Mouse (Mus musculus): Measurements from ENCODE around the gene Smpdl3b. TPM values are rescaled to one million over a fixed set of nuclear protein-coding genes. Genes with fewer than 3 reads are reported as not detected.
"Not testable (repeated sequence)": the region's sequence is repeated elsewhere in the genome, so short reads cannot be mapped to it uniquely, and the experiment has no call there.

Smpdl3b gene
- total RNA-seq (2015) (3.0 and 4.5 TPM in 2 replicates), total RNA-seq (2017) (3.9 and 4.3 TPM in 2 replicates)

GRCm38 (mm10) chr4:132756974-132757373 is at the start of gene Smpdl3b:
Gene Smpdl3b, minus strand, starts transcription at chr4:132757252.
- ATAC-seq (ENCODE audit: poor library complexity, severe bottlenecking) = peak; percentile 80

GRCm38 (mm10) chr4:132806620-132807191 is 49.7 kb upstream of the Smpdl3b start:
- ATAC-seq (ENCODE audit: poor library complexity, severe bottlenecking) = no peak

GRCm38 (mm10) chr4:132805599-132806197 is 48.6 kb upstream of the Smpdl3b start:
- ATAC-seq (ENCODE audit: poor library complexity, severe bottlenecking) = no peak

- no peak for ATAC-seq (ENCODE audit: poor library complexity, severe bottlenecking)
Measured at GRCm38 (mm10) chr4:132805146-132805545, 48.1 kb upstream of the Smpdl3b start.

GRCm38 (mm10) chr4:132804331-132804730 is 47.3 kb upstream of the Smpdl3b start:
- peak; percentile 75 for ATAC-seq (ENCODE audit: poor library complexity, severe bottlenecking)

- ATAC-seq (ENCODE audit: poor library complexity, severe bottlenecking) = no peak
Measured at GRCm38 (mm10) chr4:132803876-132804275, 46.8 kb upstream of the Smpdl3b start.

GRCm38 (mm10) chr4:132803212-132803611 is 46.2 kb upstream of the Smpdl3b start:
- no peak for ATAC-seq (ENCODE audit: poor library complexity, severe bottlenecking)

- ATAC-seq (ENCODE audit: poor library complexity, severe bottlenecking) = peak; percentile 56
Measured at GRCm38 (mm10) chr4:132802171-132802637, 45.2 kb upstream of the Smpdl3b start.

- ATAC-seq (ENCODE audit: poor library complexity, severe bottlenecking) = no peak
Measured at GRCm38 (mm10) chr4:132801176-132802077, 44.4 kb upstream of the Smpdl3b start.

GRCm38 (mm10) chr4:132799845-132800244 is 42.8 kb upstream of the Smpdl3b start:
- ATAC-seq (ENCODE audit: poor library complexity, severe bottlenecking) = no peak

GRCm38 (mm10) chr4:132798666-132799065 is 41.6 kb upstream of the Smpdl3b start:
- ATAC-seq (ENCODE audit: poor library complexity, severe bottlenecking) = not testable (repeated sequence)

GRCm38 (mm10) chr4:132798028-132798427 is 41.0 kb upstream of the Smpdl3b start:
- ATAC-seq (ENCODE audit: poor library complexity, severe bottlenecking) = no peak

GRCm38 (mm10) chr4:132797461-132797860 is 40.4 kb upstream of the Smpdl3b start:
- no peak for ATAC-seq (ENCODE audit: poor library complexity, severe bottlenecking)

GRCm38 (mm10) chr4:132796196-132796886 is 39.3 kb upstream of the Smpdl3b start, which contains the start of gene Themis2:
Gene Themis2, minus strand, starts transcription at chr4:132796387.
- ATAC-seq (ENCODE audit: poor library complexity, severe bottlenecking) = peak; percentile 58

GRCm38 (mm10) chr4:132795171-132795570 is 38.1 kb upstream of the Smpdl3b start:
- ATAC-seq (ENCODE audit: poor library complexity, severe bottlenecking) = peak; percentile 30

GRCm38 (mm10) chr4:132794760-132795159 is 37.7 kb upstream of the Smpdl3b start:
- ATAC-seq (ENCODE audit: poor library complexity, severe bottlenecking) = peak; percentile 76

GRCm38 (mm10) chr4:132794028-132794427 is 37.0 kb upstream of the Smpdl3b start:
- ATAC-seq (ENCODE audit: poor library complexity, severe bottlenecking) = peak; percentile 61

GRCm38 (mm10) chr4:132793322-132794004 is 36.4 kb upstream of the Smpdl3b start:
- not testable (repeated sequence) for ATAC-seq (ENCODE audit: poor library complexity, severe bottlenecking)

GRCm38 (mm10) chr4:132789731-132790130 is 32.7 kb upstream of the Smpdl3b start:
- ATAC-seq (ENCODE audit: poor library complexity, severe bottlenecking) = no peak

GRCm38 (mm10) chr4:132785228-132785627 is 28.2 kb upstream of the Smpdl3b start:
- no peak for ATAC-seq (ENCODE audit: poor library complexity, severe bottlenecking)
